Comparison of ENCODE assay signal across 8 mouse cellular contexts in genomic region chr19:47910117-47910618, GRCm38 (mm10). TPM values are rescaled to one million over a fixed set of nuclear protein-coding genes. Genes with fewer than 3 reads are reported as not detected.
A peak's percentile ranks its signal among the peaks of the same experiment; 100 is the strongest.
DNase-seq lines count a peak whose midpoint lies in the region; ATAC-seq and TF ChIP-seq lines count a peak whose summit lies in the region.

No protein-coding gene starts in this region.

- no peak overlapping the region; the same call in 1 of the 2 replicates for H3K9ac ChIP-seq in stomach, embryonic 14.5 days (replicated peaks; ENCODE audit: low read depth, low read length)
- H3K9ac ChIP-seq in stomach, postnatal 0 days (ENCODE audit: low read length) = no peak overlapping the region

- intact Hi-C loops in heart, postnatal 36 days (cut with DNase I) = no loop called here

- H3K27me3 ChIP-seq in stomach, embryonic 14.5 days (ENCODE audit: control insufficient read depth, insufficient read depth, low read length) = no peaks in the 10 kb centered on the region
- H3K27me3 ChIP-seq in stomach, postnatal 0 days (ENCODE audit: control insufficient read depth, insufficient read depth, low read length) = no peaks in the 10 kb centered on the region
- H3K27me3 ChIP-seq in megakaryocyte, embryonic 14.5 days (replicated peaks) = no peaks in the 10 kb centered on the region

- H3K36me3 ChIP-seq in stomach, embryonic 14.5 days (ENCODE audit: control insufficient read depth, insufficient read depth, low read length) = no peaks in the 10 kb centered on the region
- no peaks in the 10 kb centered on the region for H3K36me3 ChIP-seq in stomach, postnatal 0 days (ENCODE audit: control insufficient read depth, insufficient read depth, low read length)
- H3K36me3 ChIP-seq in megakaryocyte, embryonic 14.5 days (replicated peaks; ENCODE audit: low read length) = peaks cover 55% of the 10 kb centered on the region

- no peak for DNase-seq in stomach, postnatal 0 days (ENCODE audit: low spot score)
- no peak for DNase-seq in cerebellum, postnatal 14 days
- DNase-seq in right cerebral cortex, postnatal 10 days (ENCODE audit: low spot score in 2 of 2) = no peak
- no peak for DNase-seq in heart, postnatal 36 days
- no peak for DNase-seq in cerebellum, postnatal 36 days

- WGBS in stomach, embryonic 14.5 days = 34% methylated on average over 4 of the region's 4 CpGs
- 47% methylated on average over 3 of the region's 4 CpGs for WGBS in stomach, postnatal 0 days

- peak overlapping the region; percentile 38 for H3K4me2 ChIP-seq in stomach, embryonic 14.5 days (replicated peaks; ENCODE audit: low read depth, low read length)
- no peak overlapping the region; the same call in 1 of the 2 replicates for H3K4me2 ChIP-seq in stomach, postnatal 0 days (replicated peaks; ENCODE audit: low read depth)

- H3K4me1 ChIP-seq in stomach, embryonic 14.5 days (ENCODE audit: control insufficient read depth, insufficient read depth, low read length) = peaks cover 33% of the 10 kb centered on the region
- peaks cover 11% of the 10 kb centered on the region for H3K4me1 ChIP-seq in stomach, postnatal 0 days (replicated peaks; ENCODE audit: control insufficient read depth, insufficient read depth)
- peaks cover 65% of the 10 kb centered on the region for H3K4me1 ChIP-seq in megakaryocyte, embryonic 14.5 days

- no peaks in the 10 kb centered on the region for H3K9me3 ChIP-seq in stomach, embryonic 14.5 days (ENCODE audit: control insufficient read depth, low read depth, low read length)
- no peaks in the 10 kb centered on the region for H3K9me3 ChIP-seq in stomach, postnatal 0 days (ENCODE audit: control insufficient read depth, low read length)
- H3K9me3 ChIP-seq in megakaryocyte, embryonic 14.5 days = no peaks in the 10 kb centered on the region

- H3K4me3 ChIP-seq in stomach, embryonic 14.5 days (ENCODE audit: low read depth, low read length) = no peak overlapping the region
- H3K4me3 ChIP-seq in stomach, postnatal 0 days (ENCODE audit: low read depth, low read length) = no peak overlapping the region
- peak overlapping the region; percentile 90 for H3K4me3 ChIP-seq in megakaryocyte, embryonic 14.5 days (replicated peaks)

- no peak for ATAC-seq in stomach, embryonic 14.5 days (ENCODE audit: insufficient number of reproducible peaks, insufficient read depth, low FRiP score, low read depth)
- ATAC-seq in stomach, postnatal 0 days (ENCODE audit: low FRiP score, low TSS enrichment) = no peak
- ATAC-seq in hematopoietic stem cell, adult 5-6 weeks (replicated peaks in 1 of 2; ENCODE audit: insufficient read depth in 1 of 2, low FRiP score in 2 of 2, low TSS enrichment in 1 of 2, low read depth in 1 of 2, poor library complexity in 2 of 2, severe bottlenecking in 2 of 2) = peak; percentile 72 to 81

- no peak for TF ChIP-seq CTCF in stomach, postnatal 0 days (IDR thresholded peaks at IDR 0.05; ENCODE audit: low read depth)

- H3K27ac ChIP-seq in stomach, embryonic 14.5 days (ENCODE audit: low read length) = no peak overlapping the region
- no peak overlapping the region; the same call in 1 of the 2 replicates for H3K27ac ChIP-seq in stomach, postnatal 0 days (replicated peaks)

- TF ChIP-seq EP300 in stomach, postnatal 0 days (optimal IDR thresholded peaks at IDR 0.05) = no peak

RNA-seq across cellular contexts. Expression of gene Cfap43, which starts 8.9 kb away (rescaled TPM):
- polyA plus RNA-seq in stomach, embryonic 14.5 days (2014; fragmentation: Nextera tagmentation; extraction: Ambion mirVana) = 0.21 and 0.97 TPM in 2 replicates
- polyA plus RNA-seq in stomach, postnatal 0 days (2015; fragmentation: Nextera tagmentation; extraction: Ambion mirVana) = 0.51 and 1.1 TPM in 2 replicates
- 0.10 TPM in 1 of 2 replicates, not detected in the other for total RNA-seq in hematopoietic stem cell, adult 5-6 weeks (2017)
- not detected in 2 replicates for polyA plus RNA-seq in megakaryocyte, embryonic 14.5 days (2012; ENCODE audit: insufficient read depth, low replicate concordance)
- total RNA-seq in heart, postnatal 36 days (2021) = not detected

RNA-seq across cellular contexts. Expression of gene Itprip, which starts 8.9 kb away (rescaled TPM):
- 9.3 and 11.0 TPM in 2 replicates for polyA plus RNA-seq in stomach, embryonic 14.5 days (2014; fragmentation: Nextera tagmentation; extraction: Ambion mirVana)
- polyA plus RNA-seq in stomach, postnatal 0 days (2015; fragmentation: Nextera tagmentation; extraction: Ambion mirVana) = 7.9 and 9.0 TPM in 2 replicates
- total RNA-seq in hematopoietic stem cell, adult 5-6 weeks (2017) = 18.6 and 33.0 TPM in 2 replicates
- polyA plus RNA-seq in megakaryocyte, embryonic 14.5 days (2012; ENCODE audit: insufficient read depth, low replicate concordance) = 2.1 and 2.3 TPM in 2 replicates
- 10 to 100 TPM in 1 of 2 experiments, 1 to 10 TPM in 1; 9.9 to 15.1 TPM for total RNA-seq in heart, postnatal 36 days (2021)

RNA-seq across cellular contexts. Expression of gene Cfap58, which starts 27.3 kb away (rescaled TPM):
- polyA plus RNA-seq in stomach, embryonic 14.5 days (2014; fragmentation: Nextera tagmentation; extraction: Ambion mirVana) = not detected in 2 replicates
- polyA plus RNA-seq in stomach, postnatal 0 days (2015; fragmentation: Nextera tagmentation; extraction: Ambion mirVana) = not detected in 2 replicates
- total RNA-seq in hematopoietic stem cell, adult 5-6 weeks (2017) = not detected in 2 replicates
- polyA plus RNA-seq in megakaryocyte, embryonic 14.5 days (2012; ENCODE audit: insufficient read depth, low replicate concordance) = not detected in 2 replicates
- 1 to 10 TPM; 2.1 to 2.2 TPM for total RNA-seq in heart, postnatal 36 days (2021)

RNA-seq across cellular contexts. Expression of gene Gsto2, which starts 44.8 kb away (rescaled TPM):
- 1.1 and 1.5 TPM in 2 replicates for polyA plus RNA-seq in stomach, embryonic 14.5 days (2014; fragmentation: Nextera tagmentation; extraction: Ambion mirVana)
- polyA plus RNA-seq in stomach, postnatal 0 days (2015; fragmentation: Nextera tagmentation; extraction: Ambion mirVana) = 3.5 and 4.2 TPM in 2 replicates
- not detected in 2 replicates for total RNA-seq in hematopoietic stem cell, adult 5-6 weeks (2017)
- not detected in 2 replicates for polyA plus RNA-seq in megakaryocyte, embryonic 14.5 days (2012; ENCODE audit: insufficient read depth, low replicate concordance)
- total RNA-seq in heart, postnatal 36 days (2021) = 1 to 10 TPM; 2.1 to 2.3 TPM

RNA-seq across cellular contexts. Expression of gene Gsto1, which starts 55.4 kb away (rescaled TPM):
- polyA plus RNA-seq in stomach, embryonic 14.5 days (2014; fragmentation: Nextera tagmentation; extraction: Ambion mirVana) = 482 and 525 TPM in 2 replicates
- polyA plus RNA-seq in stomach, postnatal 0 days (2015; fragmentation: Nextera tagmentation; extraction: Ambion mirVana) = 3,153 and 3,669 TPM in 2 replicates
- 96.4 and 117 TPM in 2 replicates for total RNA-seq in hematopoietic stem cell, adult 5-6 weeks (2017)
- 187 and 263 TPM in 2 replicates for polyA plus RNA-seq in megakaryocyte, embryonic 14.5 days (2012; ENCODE audit: insufficient read depth, low replicate concordance)
- 100 to 1,000 TPM; 171 to 196 TPM for total RNA-seq in heart, postnatal 36 days (2021)

Comparison
In these comparisons a context has a peak if more than half of its experiments do, and no peak if none do; other contexts are left out.
1. ATAC-seq: peak in hematopoietic stem cell, adult 5-6 weeks (2 of 2); none in stomach, embryonic 14.5 days (single experiment) and stomach, postnatal 0 days (single experiment).